Mouse (Mus musculus) forebrain, postnatal 0 days (tissue): Measurements from ENCODE around the gene Mrvi1. TPM values are rescaled to one million over a fixed set of nuclear protein-coding genes. Genes with fewer than 3 reads are reported as not detected.

Experiments used
- ATAC-seq: fragments of 200-750 bp; cut with Nextera tagmentation; 2 replicates; pipeline ENCODE4 v1.8.0; 2017; ENCODE audit warnings: mild to moderate bottlenecking, moderate library complexity
- DNase-seq: peaks from one replicate; pipeline ENCODE4 v3.0.0-alpha.2; 2015
- H3K27ac ChIP-seq: fragments of 300-500 bp; sonication (generic); 2 replicates; pipeline ENCODE4 v1.5.1; 2014; ENCODE audit warnings: low read depth, mild to moderate bottlenecking, antibody characterized with exemption, low read length, moderate library complexity, mixed read lengths
- H3K27me3 ChIP-seq: fragments of 300-500 bp; sonication (generic); 2 replicates; pipeline ENCODE4 v1.6.1; 2014; ENCODE audit warnings: mild to moderate bottlenecking, low read length, mixed read lengths; ENCODE audit not compliant: insufficient read depth
- H3K36me3 ChIP-seq: fragments of 300-500 bp; sonication (generic); 2 replicates; pipeline ENCODE4 v1.6.1; 2014; ENCODE audit warnings: mild to moderate bottlenecking, moderate library complexity; ENCODE audit not compliant: insufficient read depth
- H3K4me1 ChIP-seq: fragments of 300-500 bp; sonication (generic); 2 replicates; pipeline ENCODE4 v1.6.1; 2014; ENCODE audit warnings: antibody characterized with exemption; ENCODE audit not compliant: insufficient read depth
- H3K4me2 ChIP-seq: fragments of 300-500 bp; sonication (generic); 2 replicates; pipeline ENCODE4 v1.6.1; 2014; ENCODE audit warnings: low read depth, mild to moderate bottlenecking, moderate library complexity
- H3K4me3 ChIP-seq: fragments of 300-500 bp; sonication (generic); 2 replicates; pipeline ENCODE4 v1.5.1; 2014; ENCODE audit warnings: low read depth, low read length, mixed read lengths
- H3K9ac ChIP-seq: fragments of 300-500 bp; sonication (generic); 2 replicates; pipeline ENCODE4 v1.6.1; 2014; ENCODE audit warnings: mild to moderate bottlenecking
- H3K9me3 ChIP-seq: fragments of 300-500 bp; sonication (generic); 2 replicates; pipeline ENCODE4 v1.6.1; 2016; ENCODE audit warnings: low read length
- CTCF ChIP-seq: sonication (generic); IDR thresholded peaks from 2 replicates; pipeline ENCODE4 v1.5.1; 2016; ENCODE audit warnings: antibody characterized with exemption, control low read depth, low read depth
- WGBS: fragments of 180-500 bp; shearing (Covaris S2); extraction: QIAGEN DNeasy Blood & Tissue Kit; methylation state at CpG from one replicate; pipeline ENCODE4 v1.1.7; 2014; 5-methylcytosine and 5-hydroxymethylcytosine counted together
- polyA plus RNA-seq: library from polyadenylated mRNA; unstranded; fragments of >200 nt; fragmentation: Nextera tagmentation; extraction: Ambion mirVana; gene quantifications from 2 replicates; pipeline ENCODE4 v1.2.1, GENCODE M21; 2015
- total RNA-seq: library from RNA; depleted of rRNA; stranded (reverse); fragments of >200 nt; gene quantifications from 2 replicates; pipeline ENCODE4 v1.2.3, GENCODE M21; 2014; rRNA removed

Mrvi1 gene
- total RNA-seq = 2.7 and 2.8 TPM in 2 replicates
- 0.25 and 0.44 TPM in 2 replicates for polyA plus RNA-seq

- Histone ChIP-seq H3K27me3 (no peaks in the 10 kb centered on the region), H3K4me3 (no peak within 1 kb of the TSS), H3K4me1 (no peaks in the 10 kb centered on the region), H3K27ac (no peak within 1 kb of the TSS), H3K4me2 (no peak within 1 kb of the TSS), H3K36me3 (no peaks in the 10 kb centered on the region), H3K9ac (no peak within 1 kb of the TSS), H3K9me3 (no peaks in the 10 kb centered on the region)
- no peak for ATAC-seq
- 60% methylated on average over 7 of the region's 7 CpGs for whole genome bisulfite sequencing
- TF ChIP-seq CTCF = no peak
- no peak for DNase-seq
Observed at GRCm38 (mm10) chr7:110982053-110982705, at the start of gene Mrvi1. TSS of gene Mrvi1 (minus strand) at chr7:110982461.

- H3K27me3 ChIP-seq = no peaks in the 10 kb centered on the region
- H3K9me3 ChIP-seq = no peaks in the 10 kb centered on the region
- DNase-seq (no peak), ATAC-seq (peak; percentile 74)
- under 1% methylated on average over 29 of the region's 29 CpGs for WGBS
- H3K36me3 ChIP-seq = peaks cover 12% of the 10 kb centered on the region
- peak overlapping the region; percentile 67 for H3K9ac ChIP-seq
- TF ChIP-seq CTCF = no peak
- peak overlapping the region; percentile 90 for H3K4me3 ChIP-seq
- peak overlapping the region; percentile 91 for H3K27ac ChIP-seq
- H3K4me1 ChIP-seq = peaks cover 10% of the 10 kb centered on the region; the same call in 1 of the 2 replicates
- H3K4me2 ChIP-seq = peak overlapping the region; percentile 67
Observed at GRCm38 (mm10) chr7:111029046-111029553, 46.8 kb upstream of the Mrvi1 start.

GRCm38 (mm10) chr7:111028281-111029045 is 46.2 kb upstream of the Mrvi1 start, which contains the start of gene Ctr9:
TSS of gene Ctr9 (plus strand) at chr7:111028951.
- DNase-seq (peak; percentile 95), ATAC-seq (peak; percentile 97)
- 6% methylated on average over 45 of the region's 45 CpGs for WGBS
- Histone ChIP-seq H3K4me2 (peak within 1 kb of the TSS; percentile 67), H3K9ac (peak within 1 kb of the TSS; percentile 67), H3K4me3 (peak within 1 kb of the TSS; percentile 90), H3K4me1 (peaks cover 10% of the 10 kb centered on the region; the same call in 1 of the 2 replicates), H3K9me3 (no peaks in the 10 kb centered on the region), H3K27ac (peak within 1 kb of the TSS; percentile 91), H3K36me3 (peaks cover 10% of the 10 kb centered on the region), H3K27me3 (no peaks in the 10 kb centered on the region)
- TF ChIP-seq CTCF = peak; percentile 27; the same call in 1 of the 2 replicates

- DNase-seq (no peak), ATAC-seq (no peak)
- Histone ChIP-seq H3K27me3 (no peaks in the 10 kb centered on the region), H3K9ac (no peak overlapping the region), H3K9me3 (no peaks in the 10 kb centered on the region), H3K4me3 (no peak overlapping the region), H3K27ac (no peak overlapping the region), H3K4me2 (no peak overlapping the region), H3K36me3 (no peaks in the 10 kb centered on the region), H3K4me1 (peaks cover 6% of the 10 kb centered on the region; the same call in 1 of the 2 replicates)
- no peak for TF ChIP-seq CTCF
- WGBS = 67% methylated on average over 4 of the region's 4 CpGs
Observed at GRCm38 (mm10) chr7:111024912-111025311, 42.7 kb upstream of the Mrvi1 start.

- Histone ChIP-seq H3K9ac (no peak overlapping the region), H3K36me3 (no peaks in the 10 kb centered on the region), H3K4me2 (no peak overlapping the region), H3K27ac (no peak overlapping the region), H3K9me3 (no peaks in the 10 kb centered on the region), H3K4me1 (no peaks in the 10 kb centered on the region), H3K27me3 (no peaks in the 10 kb centered on the region), H3K4me3 (no peak overlapping the region)
- ATAC-seq = no peak
- no peak for TF ChIP-seq CTCF
- 13% methylated on average over 8 of the region's 8 CpGs for WGBS
- DNase-seq = no peak
Observed at GRCm38 (mm10) chr7:111024068-111024594, 41.9 kb upstream of the Mrvi1 start.

- no peaks in the 10 kb centered on the region for H3K4me1 ChIP-seq
- H3K36me3 ChIP-seq = no peaks in the 10 kb centered on the region
- no peak for TF ChIP-seq CTCF
- ATAC-seq (no peak), DNase-seq (no peak)
- H3K4me2 ChIP-seq = no peak overlapping the region
- no peak overlapping the region for H3K4me3 ChIP-seq
- no peak overlapping the region for H3K9ac ChIP-seq
- no peaks in the 10 kb centered on the region for H3K27me3 ChIP-seq
- WGBS = 66% methylated on average over 4 of the region's 4 CpGs
- H3K9me3 ChIP-seq = no peaks in the 10 kb centered on the region
- H3K27ac ChIP-seq = no peak overlapping the region
Observed at GRCm38 (mm10) chr7:111020814-111021213, 38.6 kb upstream of the Mrvi1 start.
